ENCODE assay signal across 8 mouse cellular contexts in the genomic region with DNA sequence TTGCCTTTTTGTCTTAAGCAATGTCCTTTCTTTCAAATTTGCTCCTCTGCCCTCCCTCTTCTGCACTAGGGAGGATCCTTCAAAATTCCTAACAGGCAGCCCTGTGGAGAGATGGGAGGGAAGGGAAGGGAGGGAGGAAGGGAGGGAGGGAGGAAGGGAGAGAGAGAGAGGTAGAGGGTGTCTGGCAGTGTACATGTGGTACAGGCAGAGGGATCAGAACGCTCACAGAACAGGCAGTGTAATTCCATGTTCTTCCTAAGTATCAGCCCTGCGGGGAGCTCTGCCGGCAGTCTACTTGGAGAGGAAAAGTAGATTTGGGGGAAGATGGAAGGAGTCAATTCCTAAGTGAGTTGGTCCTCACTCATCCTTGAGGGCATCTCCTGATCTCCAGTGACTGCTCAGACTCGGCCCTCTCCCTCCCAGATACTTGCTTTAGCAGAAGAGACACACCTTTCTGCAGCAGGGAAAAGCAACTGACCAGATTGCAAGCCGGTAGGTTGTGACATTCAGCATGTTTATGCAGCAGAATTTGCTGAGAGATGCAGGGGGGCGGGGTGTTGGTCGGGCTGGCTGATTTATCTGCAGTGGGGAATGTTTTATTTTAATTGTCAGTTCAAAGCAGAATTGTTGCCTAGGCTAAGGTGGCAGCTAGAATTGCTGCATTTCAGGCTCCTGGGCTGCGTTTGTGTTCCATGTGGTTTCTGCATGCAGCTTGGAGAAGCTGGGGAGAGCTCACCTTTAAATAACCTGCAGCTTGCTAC. TPM values are rescaled to one million over a fixed set of nuclear protein-coding genes. Genes with fewer than 3 reads are reported as not detected.
DNase-seq lines count a peak whose midpoint lies in the region; ATAC-seq lines count a peak whose summit lies in the region.

A gene (plus strand): TSS at position 190 of the 761 bp plus-strand sequence.

- peaks cover 14% of the 10 kb centered on the region for H3K4me1 ChIP-seq in forebrain, embryonic 13.5 days
- peaks cover 22% of the 10 kb centered on the region for H3K4me1 ChIP-seq in hindbrain, embryonic 13.5 days (replicated peaks)
- H3K4me1 ChIP-seq in limb, embryonic 15.5 days: peaks cover 7% of the 10 kb centered on the region

- H3K4me2 ChIP-seq in forebrain, embryonic 13.5 days: peak within 1 kb of the TSS; percentile 38
- H3K4me2 ChIP-seq in hindbrain, embryonic 13.5 days: peak within 1 kb of the TSS; percentile 47
- H3K4me2 ChIP-seq in limb, embryonic 15.5 days: 0 out of 2 replicates have a peak within 1 kb of the TSS, but pooled peaks have one; percentile 19

- peak; percentile 5 to 8 for DNase-seq in cerebellum, postnatal 14 days
- DNase-seq in cerebellum, adult 11 months: no peak
- DNase-seq in adrenal gland, adult 2 months: no peak
- peak; percentile 28 for DNase-seq in right cerebral cortex, postnatal 14 days
- no peak for DNase-seq in testis, postnatal 10 days (ENCODE audit: low spot score)

- no peak within 1 kb of the TSS for H3K4me3 ChIP-seq in forebrain, embryonic 13.5 days
- H3K4me3 ChIP-seq in hindbrain, embryonic 13.5 days: peak within 1 kb of the TSS; percentile 27
- H3K4me3 ChIP-seq in limb, embryonic 15.5 days: no peak within 1 kb of the TSS

- no peaks in the 10 kb centered on the region for H3K36me3 ChIP-seq in forebrain, embryonic 13.5 days (ENCODE audit: poor library complexity, severe bottlenecking)
- no peaks in the 10 kb centered on the region for H3K36me3 ChIP-seq in hindbrain, embryonic 13.5 days
- no peaks in the 10 kb centered on the region for H3K36me3 ChIP-seq in limb, embryonic 15.5 days

- 0 out of 2 replicates have a peak within 1 kb of the TSS, but pooled peaks have one; percentile 16 for H3K9ac ChIP-seq in forebrain, embryonic 13.5 days
- H3K9ac ChIP-seq in hindbrain, embryonic 13.5 days: peak within 1 kb of the TSS; percentile 60
- H3K9ac ChIP-seq in limb, embryonic 15.5 days: no peak within 1 kb of the TSS

- no peaks in the 10 kb centered on the region for H3K9me3 ChIP-seq in forebrain, embryonic 13.5 days (replicated peaks)
- no peaks in the 10 kb centered on the region for H3K9me3 ChIP-seq in hindbrain, embryonic 13.5 days
- H3K9me3 ChIP-seq in limb, embryonic 15.5 days: no peaks in the 10 kb centered on the region

- ATAC-seq in forebrain, embryonic 13.5 days: peak; percentile 53
- ATAC-seq in hindbrain, embryonic 13.5 days (ENCODE audit: low FRiP score): peak; percentile 56
- ATAC-seq in limb, embryonic 15.5 days (ENCODE audit: insufficient number of reproducible peaks, low FRiP score, low TSS enrichment, low read depth): no peak

- H3K27me3 ChIP-seq in forebrain, embryonic 13.5 days: no peaks in the 10 kb centered on the region
- H3K27me3 ChIP-seq in hindbrain, embryonic 13.5 days: no peaks in the 10 kb centered on the region
- no peaks in the 10 kb centered on the region for H3K27me3 ChIP-seq in limb, embryonic 15.5 days

- 60% methylated on average over 8 of the region's 8 CpGs for WGBS in forebrain, embryonic 13.5 days
- WGBS in hindbrain, embryonic 13.5 days: 47% methylated on average over 8 of the region's 8 CpGs
- 19% methylated on average over 8 of the region's 8 CpGs for whole genome bisulfite sequencing in limb, embryonic 15.5 days

- H3K27ac ChIP-seq in forebrain, embryonic 13.5 days: no peak within 1 kb of the TSS
- peak within 1 kb of the TSS; percentile 73 for H3K27ac ChIP-seq in hindbrain, embryonic 13.5 days
- no peak within 1 kb of the TSS for H3K27ac ChIP-seq in limb, embryonic 15.5 days

RNA-seq across cellular contexts. Expression of the gene that starts here (rescaled TPM):
- 10 to 100 TPM; 11.4 to 15.8 TPM for total RNA-seq in adrenal gland, adult 2 months (2021)
- polyA plus RNA-seq in adrenal gland, adult 2 months (2012; rRNA removed): 9.8 and 12.0 TPM in 2 replicates
- 39.5 and 42.6 TPM in 2 replicates for polyA plus RNA-seq in forebrain, embryonic 13.5 days (2015; fragmentation: Nextera tagmentation; extraction: Ambion mirVana)
- polyA plus RNA-seq in hindbrain, embryonic 13.5 days (2015; fragmentation: Nextera tagmentation; extraction: Ambion mirVana): 57.3 and 59.6 TPM in 2 replicates
- 29.6 and 34.1 TPM in 2 replicates for polyA plus RNA-seq in limb, embryonic 15.5 days (2015; fragmentation: Nextera tagmentation; extraction: Ambion mirVana)

Comparison
In these comparisons a context has a peak if more than half of its experiments do, and no peak if none do; other contexts are left out.
1. DNase-seq: peak in cerebellum, postnatal 14 days (2 of 2) and right cerebral cortex, postnatal 14 days (single experiment); none in cerebellum, adult 11 months (single experiment), adrenal gland, adult 2 months (single experiment) and testis, postnatal 10 days (single experiment).
2. Peak in every context shown above with its lines, with median percentiles within 50 percentile points of each other: H3K4me2 ChIP-seq.